Mouse (Mus musculus) gastrocnemius, adult 2 months (tissue): ENCODE results near the gene Gm7271. TPM values are rescaled to one million over a fixed set of nuclear protein-coding genes. Genes with fewer than 3 reads are reported as not detected.
A peak's percentile ranks its signal among the peaks of the same experiment; 100 is the strongest.

Experiments
- DNase-seq: peaks from one replicate; pipeline ENCODE4 v3.0.0; 2022
- H3K27ac ChIP-seq: fragments of 200-600 bp; 2 replicates; pipeline ENCODE4 v1.8.1; 2022; ENCODE audit warnings: mild to moderate bottlenecking
- H3K4me3 ChIP-seq: fragments of 200-600 bp; 2 replicates; pipeline ENCODE4 v1.8.1; 2022; ENCODE audit warnings: mild to moderate bottlenecking, moderate library complexity
- CTCF ChIP-seq: fragments of 200-600 bp; IDR thresholded peaks from 2 replicates; pipeline ENCODE4 v1.8.1; 2022; ENCODE audit warnings: antibody characterized with exemption, mild to moderate bottlenecking, moderate library complexity
- intact Hi-C: fragments of 180-260 bp; cut with DNase I; formaldehyde crosslinking; loops from one replicate; pipeline ENCODE4 v1.15.1; 2025
- long read RNA-seq, 2 experiments: library from polyadenylated mRNA; stranded (forward); transcript quantifications; one replicate each; pipeline ENCODE4 v2.0.0; 2021
- total RNA-seq, 2 experiments: library from RNA; stranded (reverse); gene quantifications; 2 replicates each; pipeline ENCODE4 v1.2.3; 2021

Gene Gm7271
- total RNA-seq = not detected
- long read RNA-seq, experiment 1 = 0 reads
- long read RNA-seq, experiment 2 = 0 reads

DNA sequence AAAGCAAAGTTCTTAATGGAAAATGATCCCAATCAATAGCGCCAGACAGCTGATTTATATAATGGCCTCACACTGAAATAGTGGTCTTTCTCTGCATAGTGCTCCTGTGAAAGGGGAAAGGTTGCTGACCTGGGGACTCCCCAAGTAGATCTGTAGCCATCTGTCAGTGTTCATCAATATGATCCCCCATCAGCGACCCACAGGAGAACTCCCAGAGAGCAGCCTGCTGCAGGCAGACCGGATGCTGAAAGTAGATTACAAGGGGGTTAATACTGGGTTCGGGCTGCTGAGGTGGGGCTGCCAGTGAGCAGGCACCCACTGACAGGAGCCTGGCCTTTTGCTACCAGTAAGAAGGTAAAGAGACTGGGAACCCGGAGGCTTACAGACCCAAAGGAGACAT is at the start of gene Gm7271:
Gene Gm7271, plus strand, starts transcription at position 230 of the 400 bp plus-strand sequence.
- intact Hi-C loops = no loop called here
- no peak for DNase-seq
- H3K27ac ChIP-seq = no peak within 1 kb of the TSS
- TF ChIP-seq CTCF = no peak
- no peak within 1 kb of the TSS for H3K4me3 ChIP-seq

DNA sequence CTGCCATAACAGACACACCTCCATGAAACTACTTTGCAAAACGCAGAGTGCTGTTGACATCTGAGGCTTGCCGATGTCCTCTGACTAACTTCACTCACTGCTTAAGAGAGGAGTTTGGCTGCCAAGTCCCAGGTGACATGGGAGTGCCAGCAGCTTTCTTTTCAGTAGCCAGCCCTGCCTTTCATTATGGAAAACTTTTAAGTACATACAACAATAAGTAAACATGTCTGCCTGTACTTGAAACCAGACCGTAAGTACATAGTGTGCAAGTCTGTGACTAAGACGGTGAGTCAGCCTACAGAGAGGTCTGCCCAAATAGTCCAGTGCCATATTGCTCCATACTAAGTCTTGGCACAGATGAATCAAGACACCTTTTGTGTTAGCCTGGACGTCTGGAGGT is 46.7 kb upstream of the Gm7271 start:
- Histone ChIP-seq H3K27ac (no peak overlapping the region), H3K4me3 (no peak overlapping the region)
- no peak for TF ChIP-seq CTCF
- intact Hi-C loops = no loop called here
- no peak for DNase-seq

GRCm38 (mm10) chr5:76437696-76438095 is 46.1 kb upstream of the Gm7271 start:
- no peak overlapping the region for H3K4me3 ChIP-seq
- no peak overlapping the region for H3K27ac ChIP-seq
- intact Hi-C loops = no loop called here
- DNase-seq = no peak
- no peak for TF ChIP-seq CTCF

GRCm38 (mm10) chr5:76441431-76441830 is 42.4 kb upstream of the Gm7271 start:
- TF ChIP-seq CTCF = no peak

GRCm38 (mm10) chr5:76474931-76475330 is 8.9 kb upstream of the Gm7271 start:
- no peak for DNase-seq
- TF ChIP-seq CTCF = no peak
- no peak overlapping the region for H3K4me3 ChIP-seq
- no peak overlapping the region for H3K27ac ChIP-seq
- intact Hi-C loops = no loop called here

More at GRCm38 (mm10) chr5:76441431-76441830, 42.4 kb upstream of the Gm7271 start:
- H3K27ac ChIP-seq = no peak overlapping the region
- no peak for DNase-seq
- no peak overlapping the region for H3K4me3 ChIP-seq
- intact Hi-C loops = no loop called here

DNA sequence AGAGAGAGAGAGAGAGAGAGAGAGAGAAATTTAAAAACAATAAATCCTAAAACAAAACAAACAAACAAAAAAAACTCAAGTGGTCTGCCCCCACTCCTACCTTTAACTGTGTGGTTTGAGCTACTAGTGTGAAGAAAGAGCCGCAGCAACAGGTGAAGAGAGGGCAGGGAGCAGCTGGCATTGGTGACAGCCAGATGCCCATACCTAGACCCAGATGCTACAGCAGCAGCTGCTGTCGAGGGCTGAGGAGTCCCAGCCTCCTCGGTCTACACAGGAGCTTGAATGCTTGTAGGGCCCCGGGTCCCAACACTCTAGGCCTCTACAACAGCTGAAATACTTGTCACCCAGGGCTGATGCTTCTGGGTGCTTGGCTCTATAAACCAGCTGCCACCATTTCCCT is 7.0 kb upstream of the Gm7271 start:
- no peak for TF ChIP-seq CTCF
- intact Hi-C loops = no loop called here
- Histone ChIP-seq H3K27ac (no peak overlapping the region), H3K4me3 (no peak overlapping the region)
- DNase-seq = no peak

GRCm38 (mm10) chr5:76477764-76478163 is 6.1 kb upstream of the Gm7271 start:
- H3K27ac ChIP-seq = no peak overlapping the region
- no peak for TF ChIP-seq CTCF
- intact Hi-C loops = no loop called here
- no peak overlapping the region for H3K4me3 ChIP-seq
- no peak for DNase-seq

- TF ChIP-seq CTCF = no peak
- intact Hi-C loops = no loop called here
- Histone ChIP-seq H3K4me3 (no peak overlapping the region), H3K27ac (no peak overlapping the region)
- no peak for DNase-seq
Measured at GRCm38 (mm10) chr5:76495126-76495525, 11.3 kb downstream of the Gm7271 start.

DNA sequence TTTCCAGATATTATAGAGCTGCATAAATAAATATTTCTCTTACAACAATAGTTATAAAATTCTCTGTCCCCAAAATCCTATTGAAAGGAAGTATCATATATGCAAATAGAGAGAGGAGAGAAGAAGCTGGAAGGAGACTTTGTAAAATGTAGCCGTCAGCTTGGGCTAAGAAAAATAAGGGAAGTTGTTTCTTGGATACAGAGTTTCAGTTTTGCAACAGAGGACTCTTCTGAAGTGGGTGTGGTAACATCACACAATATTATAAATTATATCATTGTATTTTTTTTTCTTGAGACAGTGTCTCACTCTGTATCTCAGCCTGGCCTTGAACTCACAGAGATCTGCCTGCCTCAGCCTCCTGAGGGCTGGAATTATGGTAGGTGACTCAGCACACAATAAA is 38.6 kb downstream of the Gm7271 start:
- no peak for TF ChIP-seq CTCF
- DNase-seq = no peak
- intact Hi-C loops = no loop called here
- Histone ChIP-seq H3K4me3 (no peak overlapping the region), H3K27ac (no peak overlapping the region)

DNA sequence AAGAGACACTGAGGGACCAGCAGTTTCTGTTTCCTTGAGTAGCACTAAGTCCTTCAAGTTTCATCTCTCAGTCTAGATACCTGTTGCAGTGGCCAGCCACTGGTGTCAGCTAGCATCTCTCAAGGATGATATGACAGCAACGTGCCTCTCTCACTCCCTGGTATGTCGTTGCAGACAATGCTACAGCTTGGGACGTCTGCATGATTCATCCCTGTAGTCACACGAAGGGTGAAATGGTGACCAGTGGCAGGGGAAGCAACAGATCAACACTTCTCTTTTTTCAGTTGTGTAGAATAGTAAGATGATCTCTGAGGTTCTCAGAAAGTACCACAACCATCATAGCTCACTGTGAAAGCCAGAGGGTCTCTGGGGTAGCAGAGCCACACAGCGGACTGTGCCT is 40.8 kb downstream of the Gm7271 start:
- DNase-seq = no peak
- TF ChIP-seq CTCF = no peak
- Histone ChIP-seq H3K4me3 (no peak overlapping the region), H3K27ac (peak overlapping the region; percentile 12; the same call in 1 of the 2 replicates)
- intact Hi-C loops = no loop called here

- H3K27ac ChIP-seq = peak overlapping the region; percentile 12; the same call in 1 of the 2 replicates
- TF ChIP-seq CTCF = no peak
- DNase-seq = no peak
- H3K4me3 ChIP-seq = no peak overlapping the region
- intact Hi-C loops = no loop called here
Measured at GRCm38 (mm10) chr5:76525066-76525465, 41.2 kb downstream of the Gm7271 start.

DNA sequence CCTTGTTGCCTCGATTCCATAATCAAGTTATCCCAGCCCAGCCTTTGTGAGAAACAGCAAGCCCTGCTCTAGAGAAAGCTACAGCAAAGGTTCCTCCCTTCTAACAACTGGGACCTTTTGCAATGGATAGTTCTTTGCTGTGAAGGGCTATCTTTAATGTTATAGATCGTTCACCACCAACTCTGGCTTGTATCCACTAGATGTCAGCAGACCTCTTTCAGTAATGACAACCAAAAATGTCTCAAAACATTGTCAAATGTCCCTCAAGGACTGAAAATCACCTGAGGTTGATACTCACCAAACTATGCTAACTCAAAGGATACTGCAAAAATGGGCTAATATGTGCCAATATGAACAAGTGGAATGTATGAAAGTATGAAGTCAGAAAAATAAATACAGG is 42.0 kb downstream of the Gm7271 start:
- DNase-seq = no peak
- TF ChIP-seq CTCF = peak; percentile 26; the same call in 1 of the 2 replicates
- Histone ChIP-seq H3K27ac (no peak overlapping the region), H3K4me3 (no peak overlapping the region)
- intact Hi-C loops = no loop called here

DNA sequence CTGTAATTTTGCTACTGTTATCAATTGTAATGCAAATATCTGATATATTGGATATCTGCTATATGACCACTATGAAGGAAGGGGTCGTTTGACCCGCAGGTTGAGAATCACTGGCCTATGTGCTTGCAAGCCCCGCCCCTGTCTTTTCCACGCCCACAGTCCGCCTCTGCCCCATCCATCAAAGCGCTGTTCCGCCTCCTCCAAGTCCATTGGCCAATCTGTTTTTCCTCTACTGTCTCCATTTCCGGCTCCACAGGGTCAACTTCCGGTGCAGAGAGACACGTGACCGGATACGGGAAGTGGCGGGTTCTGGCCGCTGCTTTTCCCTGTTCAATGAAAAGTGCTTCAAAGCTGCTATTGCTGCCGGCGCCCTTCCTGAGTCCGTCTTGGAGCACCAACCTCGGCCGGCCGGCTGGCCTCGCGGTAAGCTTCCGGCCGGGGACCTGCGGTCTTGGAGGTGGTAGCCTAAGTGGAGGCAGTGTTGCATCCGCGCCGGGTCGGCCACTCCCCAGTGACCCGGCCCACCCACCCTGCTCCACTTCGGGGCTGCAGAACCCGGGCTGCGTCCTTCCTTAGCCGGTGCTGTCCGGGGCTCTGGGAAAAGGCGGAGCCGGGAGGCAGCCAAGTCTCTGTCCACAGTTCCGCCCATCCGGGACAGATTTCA is 45.3 kb downstream of the Gm7271 start, which contains the start of gene Exoc1:
Gene Exoc1, plus strand, starts transcription at position 272 of the 664 bp plus-strand sequence.
- peak within 1 kb of the TSS; percentile 86 for H3K4me3 ChIP-seq
- peak within 1 kb of the TSS; percentile 89 for H3K27ac ChIP-seq
- intact Hi-C loops = no loop called here
- peak; percentile 95 for DNase-seq
- TF ChIP-seq CTCF = no peak

DNA sequence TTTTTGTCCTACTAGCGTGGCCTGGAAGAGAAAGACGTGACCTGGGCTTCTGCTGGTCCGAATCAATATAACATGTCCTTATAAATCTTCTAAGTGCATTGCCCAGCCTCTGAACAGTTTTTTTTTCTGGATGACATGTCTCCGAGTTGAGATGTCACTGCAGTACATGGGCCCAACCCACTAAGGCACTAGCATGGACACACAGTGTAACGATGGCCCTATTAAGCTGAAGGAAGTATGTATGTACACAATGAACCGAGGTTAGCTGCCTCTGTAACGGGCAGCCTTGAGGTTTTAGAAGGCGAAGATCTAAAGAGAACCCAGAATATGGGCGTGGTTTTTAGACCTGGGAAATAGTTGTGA is 45.8 kb downstream of the Gm7271 start:
- H3K4me3 ChIP-seq = peak overlapping the region; percentile 86
- no peak for TF ChIP-seq CTCF
- peak overlapping the region; percentile 89 for H3K27ac ChIP-seq
- intact Hi-C loops = loop anchor here (10.0 kb wide), 1 partner anchor 225 kb away; the partner anchor contains the start of gene Clock
- DNase-seq = no peak
